Mouse (Mus musculus): ENCODE data around the gene Mug2.
"Not testable (repeated sequence)": the region's sequence is repeated elsewhere in the genome, so short reads cannot be mapped to it uniquely, and the experiment has no call there.

Mug2 gene

GRCm38 (mm10) chr6:122006461-122006860 is at the start of gene Mug2:
Gene Mug2 (plus strand): TSS chr6:122006761.
- not testable (repeated sequence) for DNase-seq (ENCODE audit: low read depth, low spot score)

GRCm38 (mm10) chr6:121957803-121958349 is 48.7 kb upstream of the Mug2 start:
- DNase-seq (ENCODE audit: low read depth, low spot score) = not testable (repeated sequence)

GRCm38 (mm10) chr6:121975701-121976100 is 30.9 kb upstream of the Mug2 start:
- DNase-seq (ENCODE audit: low read depth, low spot score) = no peak

GRCm38 (mm10) chr6:122100904-122101303 is 94.3 kb downstream of the Mug2 start:
- DNase-seq (ENCODE audit: low read depth, low spot score) = no peak

GRCm38 (mm10) chr6:122101671-122102070 is 95.1 kb downstream of the Mug2 start:
- no peak for DNase-seq (ENCODE audit: low read depth, low spot score)

- DNase-seq (ENCODE audit: low read depth, low spot score) = no peak
These were observed 110.4 kb downstream of the Mug2 start for GRCm38 (mm10) chr6:122116963-122117362.

GRCm38 (mm10) chr6:122129521-122129920 is 123.0 kb downstream of the Mug2 start:
- no peak for DNase-seq (ENCODE audit: low read depth, low spot score)
